Mouse (Mus musculus) CD4-positive, CD25-positive, alpha-beta regulatory T cell, adult 2 months (primary cell): ENCODE results near the gene Olfr1129.
"Not testable (repeated sequence)": the region's sequence is repeated elsewhere in the genome, so short reads cannot be mapped to it uniquely, and the experiment has no call there.

Source experiments
- DNase-seq: peaks from one replicate; pipeline ENCODE4 v3.0.0-alpha.2; 2012; ENCODE audit warnings: low read depth, low spot score

Gene Olfr1129

DNA sequence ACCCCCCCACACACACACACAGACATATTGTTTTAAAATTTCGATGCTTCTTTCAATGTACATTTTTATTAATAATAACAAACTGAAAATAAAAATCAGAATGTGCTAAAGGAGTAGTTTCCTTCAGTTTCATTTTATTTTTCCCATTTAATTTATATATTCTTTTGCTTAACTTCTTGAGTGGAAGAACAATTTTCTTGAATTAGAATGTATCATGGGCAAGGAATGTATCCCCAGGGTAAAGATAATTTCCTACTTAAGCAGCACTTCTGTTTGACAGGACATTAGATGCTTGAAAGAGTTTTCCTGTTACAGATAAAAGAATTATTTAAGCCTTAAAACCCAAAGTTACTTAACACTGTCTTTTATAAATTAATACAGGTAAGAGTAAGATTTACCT is at the start of gene Olfr1129:
Gene Olfr1129 (plus strand): TSS at position 301 of the 400 bp plus-strand sequence.
- DNase-seq: not testable (repeated sequence)

DNA sequence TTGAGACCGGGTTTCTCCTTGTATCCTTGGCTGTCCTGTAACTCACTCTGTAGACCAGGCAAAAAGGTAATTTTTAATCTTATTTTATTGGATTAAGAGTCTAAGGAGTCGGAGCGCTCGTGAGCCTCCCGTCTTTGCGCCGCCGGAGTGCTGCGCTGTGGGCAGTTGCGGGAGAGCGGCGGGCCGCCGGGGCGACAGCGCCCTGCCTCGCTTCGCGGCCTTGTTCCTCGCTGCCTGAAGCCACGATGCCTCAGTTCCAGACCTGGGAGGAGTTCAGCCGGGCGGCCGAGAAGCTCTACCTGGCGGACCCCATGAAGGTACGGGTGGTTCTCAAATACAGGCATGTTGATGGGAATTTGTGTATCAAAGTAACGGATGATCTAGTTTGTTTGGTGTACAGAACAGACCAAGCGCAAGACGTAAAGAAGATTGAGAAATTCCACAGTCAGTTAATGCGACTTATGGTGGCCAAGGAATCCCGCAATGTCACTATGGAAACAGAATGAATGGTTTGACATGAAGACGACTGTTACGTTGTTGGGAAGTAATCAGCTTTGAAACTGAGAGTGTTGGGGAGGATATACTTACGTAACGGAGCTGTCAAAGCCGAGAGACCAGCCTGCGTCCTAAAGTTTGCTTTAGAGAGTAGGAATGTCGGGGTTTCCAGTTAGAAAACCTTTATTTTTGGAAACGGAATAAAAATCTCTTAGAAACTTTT is 47.6 kb upstream of the Olfr1129 start:
- not testable (repeated sequence) for DNase-seq

DNA sequence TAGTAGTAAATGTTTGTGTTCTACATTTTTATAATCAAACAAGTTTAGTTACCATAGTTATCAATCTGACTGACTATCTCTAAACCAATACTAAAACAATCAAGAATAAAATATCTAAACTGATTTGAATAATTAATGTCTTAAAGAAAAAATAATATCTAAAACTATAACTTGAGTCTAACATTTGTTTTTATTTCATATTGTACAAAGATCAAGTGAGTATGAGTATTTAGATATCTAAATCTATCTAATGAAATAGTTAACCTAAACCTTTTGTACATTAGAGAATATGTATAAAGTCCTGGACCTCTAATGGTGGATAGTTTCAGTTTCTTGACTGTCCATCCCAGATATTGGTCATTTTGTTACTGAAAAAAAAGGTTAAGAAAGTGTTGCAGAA is 42.2 kb upstream of the Olfr1129 start, which contains the start of gene Olfr153:
Gene Olfr153 (plus strand): TSS at position 301 of the 400 bp plus-strand sequence.
- DNase-seq: no peak

DNA sequence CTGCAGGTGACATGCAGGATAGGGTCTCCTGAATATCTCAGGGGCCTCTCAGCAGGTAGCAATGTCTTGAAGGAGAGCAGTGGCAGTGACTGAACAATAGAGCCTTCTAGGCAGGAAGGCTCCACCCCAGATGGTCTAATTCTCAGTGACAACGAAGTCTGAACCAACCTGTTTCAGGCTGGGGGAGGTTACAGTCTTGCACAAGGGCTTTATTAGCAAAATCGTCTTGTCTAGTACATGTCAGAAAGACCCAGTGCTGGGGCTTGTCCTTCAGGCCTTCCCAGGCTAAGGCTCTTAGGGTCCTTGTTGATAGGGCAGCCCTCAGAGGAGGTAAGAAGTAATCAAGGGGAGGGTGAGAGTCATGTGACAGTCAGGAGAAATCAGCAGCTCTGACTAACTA is 38.9 kb upstream of the Olfr1129 start:
- no peak for DNase-seq

DNA sequence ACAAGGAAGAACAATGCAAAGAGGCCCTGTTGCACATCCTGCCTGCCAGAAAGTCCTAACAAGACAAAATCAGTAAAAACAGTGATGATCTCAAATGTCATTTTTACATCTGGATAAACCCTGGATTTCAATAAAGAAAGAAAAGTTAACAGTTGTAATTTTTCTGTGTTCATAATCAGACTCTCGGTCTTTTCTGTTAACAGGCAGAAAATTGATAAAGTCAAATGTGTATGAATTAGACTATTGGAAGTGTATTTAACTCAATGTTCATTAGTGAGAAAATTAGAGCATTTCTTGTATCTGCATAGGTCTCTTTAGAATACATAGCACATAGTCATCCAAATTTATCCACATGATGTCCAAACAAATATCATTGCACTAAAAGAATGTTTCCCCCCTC is 28.3 kb upstream of the Olfr1129 start, which contains the start of gene Olfr1128:
Gene Olfr1128 (minus strand): TSS at position 101 of the 400 bp plus-strand sequence.
- no peak for DNase-seq

DNA sequence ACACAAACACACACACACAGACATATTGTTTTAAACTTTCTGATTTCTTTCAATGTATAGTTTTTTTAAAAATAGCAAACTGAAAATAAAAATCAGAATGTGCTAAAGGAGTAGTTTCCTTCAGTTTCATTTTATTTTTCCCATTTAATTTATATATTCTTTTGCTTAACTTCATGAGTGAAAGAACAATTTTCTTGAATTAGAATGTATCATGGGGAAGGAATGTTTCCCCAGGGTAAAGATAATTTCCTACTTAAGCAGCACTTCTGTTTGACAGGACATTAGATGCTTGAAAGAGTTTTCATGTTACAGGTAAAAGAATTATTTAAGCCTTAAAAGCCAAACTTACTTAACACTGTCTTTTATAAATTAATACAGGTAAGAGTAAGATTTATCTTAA is 32.2 kb downstream of the Olfr1129 start, which contains the start of gene Olfr1130:
Gene Olfr1130 (plus strand): TSS at position 301 of the 400 bp plus-strand sequence.
- not testable (repeated sequence) for DNase-seq

DNA sequence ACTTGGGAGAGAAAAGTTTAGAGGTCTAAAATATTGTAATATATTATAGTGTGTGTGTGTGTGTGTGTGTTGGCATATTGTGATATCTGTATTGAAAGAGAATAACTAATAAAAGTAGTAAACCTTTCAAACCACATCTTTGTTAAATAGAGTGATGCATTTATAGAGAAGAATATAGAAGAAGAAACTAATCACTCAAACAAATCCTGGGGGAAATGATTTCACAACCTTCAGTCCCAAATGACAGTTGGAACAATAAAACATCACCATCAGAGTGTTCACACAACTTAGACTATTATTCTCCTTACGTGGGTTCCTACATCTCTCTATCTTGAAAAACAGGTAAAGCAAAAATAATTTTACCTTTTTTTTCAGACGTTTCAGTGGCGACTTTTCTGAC is 53.1 kb downstream of the Olfr1129 start, which contains the start of gene Olfr1131:
Gene Olfr1131 (plus strand): TSS at position 301 of the 400 bp plus-strand sequence.
- DNase-seq: no peak
